Mouse (Mus musculus) midbrain, embryonic 14.5 days (tissue): ENCODE results near the gene Clic4. TPM values are rescaled to one million over a fixed set of nuclear protein-coding genes. Genes with fewer than 3 reads are reported as not detected.

Experiments
- ATAC-seq: fragments of 200-750 bp; cut with Nextera tagmentation; 2 replicates; pipeline ENCODE4 v1.8.0; 2017; ENCODE audit warnings: moderate number of reproducible peaks, moderate library complexity; ENCODE audit not compliant: low FRiP score, low TSS enrichment
- DNase-seq: peaks from one replicate; pipeline ENCODE4 v3.0.0-alpha.2; 2015
- H3K27ac ChIP-seq: fragments of 300-500 bp; sonication (generic); replicated peaks from 2 replicates; pipeline ENCODE4 v1.5.1; 2014; ENCODE audit warnings: mild to moderate bottlenecking, low read depth, low read length, moderate library complexity
- H3K27me3 ChIP-seq: fragments of 300-500 bp; sonication (generic); 2 replicates; pipeline ENCODE4 v1.6.1; 2014; ENCODE audit warnings: low read length, control low read depth, mixed read lengths; ENCODE audit not compliant: control insufficient read depth, insufficient read depth
- H3K36me3 ChIP-seq: fragments of 300-500 bp; sonication (generic); 2 replicates; pipeline ENCODE4 v1.6.1; 2014; ENCODE audit warnings: low read length, control low read depth; ENCODE audit not compliant: control insufficient read depth, insufficient read depth
- H3K4me1 ChIP-seq: fragments of 300-500 bp; sonication (generic); 2 replicates; pipeline ENCODE4 v1.6.1; 2014; ENCODE audit warnings: mild to moderate bottlenecking, antibody characterized with exemption, low read length, control low read depth; ENCODE audit not compliant: control insufficient read depth, insufficient read depth
- H3K4me2 ChIP-seq: fragments of 300-500 bp; sonication (generic); 2 replicates; pipeline ENCODE4 v1.6.1; 2014; ENCODE audit warnings: mild to moderate bottlenecking, low read length, moderate library complexity
- H3K4me3 ChIP-seq: fragments of 300-500 bp; sonication (generic); replicated peaks from 2 replicates; pipeline ENCODE4 v1.5.1; 2014; ENCODE audit warnings: low read depth, low read length
- H3K9ac ChIP-seq: fragments of 300-500 bp; sonication (generic); replicated peaks from 2 replicates; pipeline ENCODE4 v1.6.1; 2014; ENCODE audit warnings: mild to moderate bottlenecking, low read length, moderate library complexity
- H3K9me3 ChIP-seq: fragments of 300-500 bp; sonication (generic); 2 replicates; pipeline ENCODE4 v1.6.1; 2016; ENCODE audit warnings: low read length, control low read depth, mixed read lengths; ENCODE audit not compliant: control insufficient read depth
- WGBS: fragments of 180-500 bp; shearing (Covaris S2); extraction: QIAGEN DNeasy Blood & Tissue Kit; methylation state at CpG from one replicate; pipeline ENCODE4 v1.1.7; 2014; 5-methylcytosine and 5-hydroxymethylcytosine counted together
- polyA plus RNA-seq: library from polyadenylated mRNA; unstranded; fragments of >200 nt; fragmentation: Nextera tagmentation; extraction: Ambion mirVana; gene quantifications from 2 replicates; pipeline ENCODE4 v1.2.1, GENCODE M21; 2014

Clic4 gene
- polyA plus RNA-seq, 1 experiment from 2014 or later = 61.9 TPM

GRCm38 (mm10) chr4:135309726-135310125 lies 37.1 kb upstream of the Clic4 start:
- WGBS = 58% methylated on average over 5 of the region's 5 CpGs
- no peak overlapping the region for H3K4me3 ChIP-seq
- no peak overlapping the region for H3K4me2 ChIP-seq
- ATAC-seq (no peak), DNase-seq (no peak)
- H3K36me3 ChIP-seq = peaks cover under 1% of the 10 kb centered on the region
- no peaks in the 10 kb centered on the region for H3K4me1 ChIP-seq
- H3K27me3 ChIP-seq = no peaks in the 10 kb centered on the region
- H3K27ac ChIP-seq = no peak overlapping the region
- no peak overlapping the region for H3K9ac ChIP-seq
- H3K9me3 ChIP-seq = no peaks in the 10 kb centered on the region

- ATAC-seq (no peak), DNase-seq (no peak)
- Histone ChIP-seq H3K4me3 (no peak overlapping the region), H3K27me3 (no peaks in the 10 kb centered on the region), H3K9me3 (no peaks in the 10 kb centered on the region), H3K4me2 (no peak overlapping the region), H3K9ac (no peak overlapping the region), H3K27ac (no peak overlapping the region), H3K4me1 (no peaks in the 10 kb centered on the region), H3K36me3 (no peaks in the 10 kb centered on the region)
- 74% methylated on average over 9 of the region's 9 CpGs for WGBS
Observed at GRCm38 (mm10) chr4:135309112-135309659, 36.6 kb upstream of the Clic4 start.

- H3K4me3 ChIP-seq = no peak overlapping the region
Observed at GRCm38 (mm10) chr4:135306971-135307632, 34.5 kb upstream of the Clic4 start.

GRCm38 (mm10) chr4:135306533-135306932 lies 33.9 kb upstream of the Clic4 start:
- no peak overlapping the region for H3K27ac ChIP-seq
- H3K9ac ChIP-seq = no peak overlapping the region
- no peaks in the 10 kb centered on the region for H3K4me1 ChIP-seq
- no peaks in the 10 kb centered on the region for H3K36me3 ChIP-seq
- H3K4me2 ChIP-seq = no peak overlapping the region
- ATAC-seq (no peak), DNase-seq (no peak)
- no peaks in the 10 kb centered on the region for H3K9me3 ChIP-seq
- no peak overlapping the region for H3K4me3 ChIP-seq
- no peaks in the 10 kb centered on the region for H3K27me3 ChIP-seq
- WGBS = 68% methylated on average over 4 of the region's 4 CpGs

More at GRCm38 (mm10) chr4:135306971-135307632, 34.5 kb upstream of the Clic4 start:
- H3K4me2 ChIP-seq = no peak overlapping the region
- ATAC-seq (no peak), DNase-seq (peak; percentile 25)
- H3K4me1 ChIP-seq = no peaks in the 10 kb centered on the region
- no peak overlapping the region for H3K9ac ChIP-seq
- no peaks in the 10 kb centered on the region for H3K27me3 ChIP-seq
- H3K9me3 ChIP-seq = no peaks in the 10 kb centered on the region
- WGBS = 38% methylated on average over 17 of the region's 17 CpGs
- no peak overlapping the region for H3K27ac ChIP-seq
- no peaks in the 10 kb centered on the region for H3K36me3 ChIP-seq

DNA sequence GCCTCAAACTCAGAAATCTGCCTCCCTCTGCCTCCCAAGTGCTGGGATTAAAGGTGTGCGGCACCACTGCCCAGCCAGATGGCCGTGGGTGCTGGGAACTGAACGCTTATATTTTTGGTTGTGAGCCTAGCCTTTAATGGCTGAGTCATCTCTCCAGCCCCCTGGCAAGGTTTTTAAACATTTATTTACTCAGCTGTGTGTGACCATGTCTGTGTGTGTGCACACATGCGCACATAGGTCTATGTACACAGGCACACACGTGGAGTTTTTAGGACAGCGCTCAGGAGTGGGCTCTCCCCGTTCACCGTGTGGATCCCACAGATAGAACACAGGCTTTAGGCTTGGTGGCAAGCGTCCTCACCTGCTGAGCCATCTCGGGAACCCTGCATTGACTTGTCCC lies 29.6 kb upstream of the Clic4 start:
- Histone ChIP-seq H3K36me3 (no peaks in the 10 kb centered on the region), H3K27ac (no peak overlapping the region), H3K4me3 (no peak overlapping the region), H3K9me3 (no peaks in the 10 kb centered on the region), H3K4me1 (no peaks in the 10 kb centered on the region), H3K4me2 (no peak overlapping the region), H3K27me3 (no peaks in the 10 kb centered on the region), H3K9ac (no peak overlapping the region)
- ATAC-seq (no peak), DNase-seq (no peak)
- WGBS = 89% methylated on average over 10 of the region's 10 CpGs

DNA sequence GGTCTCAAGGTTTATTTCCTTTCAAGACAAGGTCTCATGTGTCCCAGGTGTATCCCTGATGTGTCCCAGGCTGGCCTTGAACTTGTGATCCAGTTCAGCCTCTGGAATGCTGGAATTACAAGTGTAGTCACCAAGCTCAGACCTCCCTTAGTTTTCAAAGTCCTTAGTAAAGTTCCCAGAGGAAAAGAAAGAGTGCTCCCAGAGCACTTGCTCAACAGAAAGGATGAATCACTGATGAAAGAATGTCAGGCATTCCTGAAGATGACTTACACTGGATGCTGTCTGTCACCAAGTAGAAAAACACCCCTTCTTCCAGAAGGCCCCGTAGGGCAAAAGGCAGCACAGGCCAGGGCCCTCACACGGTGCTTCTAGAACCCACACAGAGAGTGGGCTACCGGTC lies 28.6 kb upstream of the Clic4 start:
- Histone ChIP-seq H3K9me3 (no peaks in the 10 kb centered on the region), H3K4me3 (no peak overlapping the region), H3K27me3 (no peaks in the 10 kb centered on the region), H3K27ac (no peak overlapping the region), H3K4me1 (no peaks in the 10 kb centered on the region), H3K9ac (no peak overlapping the region), H3K4me2 (no peak overlapping the region), H3K36me3 (no peaks in the 10 kb centered on the region)
- no peak for ATAC-seq
- DNase-seq = no peak
- WGBS = 85% methylated on average over 3 of the region's 3 CpGs

GRCm38 (mm10) chr4:135300248-135301041 lies 27.8 kb upstream of the Clic4 start:
- H3K27ac ChIP-seq = no peak overlapping the region
- no peaks in the 10 kb centered on the region for H3K9me3 ChIP-seq
- DNase-seq (no peak), ATAC-seq (no peak)
- H3K4me1 ChIP-seq = no peaks in the 10 kb centered on the region
- H3K4me2 ChIP-seq = no peak overlapping the region
- H3K36me3 ChIP-seq = no peaks in the 10 kb centered on the region
- H3K4me3 ChIP-seq = no peak overlapping the region
- no peaks in the 10 kb centered on the region for H3K27me3 ChIP-seq
- H3K9ac ChIP-seq = no peak overlapping the region
- WGBS = 91% methylated on average over 26 of the region's 26 CpGs

DNA sequence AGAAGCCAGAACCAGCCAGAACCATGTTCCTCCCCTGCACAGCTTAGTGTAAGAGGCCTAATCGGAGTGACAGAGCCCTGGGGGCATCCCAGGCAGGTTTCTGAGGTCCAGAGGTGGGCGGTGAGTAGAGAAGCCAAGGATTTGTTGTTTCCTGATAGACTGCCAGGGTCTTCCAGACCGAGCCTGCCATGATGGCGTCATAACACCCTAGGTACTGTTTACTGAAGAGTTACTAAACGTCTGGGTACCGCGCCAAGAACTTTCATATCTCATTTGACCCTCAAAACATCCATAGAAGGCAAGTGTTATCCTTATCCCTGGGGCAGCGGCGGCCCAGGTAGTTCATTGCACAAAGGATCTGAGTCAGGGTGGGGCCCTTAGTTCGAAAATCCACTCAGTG lies 26.1 kb upstream of the Clic4 start:
- DNase-seq (no peak), ATAC-seq (no peak)
- 91% methylated on average over 10 of the region's 10 CpGs for WGBS
- H3K36me3 ChIP-seq = no peaks in the 10 kb centered on the region
- H3K27ac ChIP-seq = no peak overlapping the region
- H3K4me3 ChIP-seq = no peak overlapping the region
- no peak overlapping the region for H3K4me2 ChIP-seq
- no peak overlapping the region for H3K9ac ChIP-seq
- no peaks in the 10 kb centered on the region for H3K4me1 ChIP-seq
- H3K9me3 ChIP-seq = no peaks in the 10 kb centered on the region
- no peaks in the 10 kb centered on the region for H3K27me3 ChIP-seq
